Mouse (Mus musculus): ENCODE measurements at regions not wholly inside any gene's neighbourhood (a gene's known extent, or its start where the extent isn't known, plus 50 kb on each side); places are given as distances from the start of the nearest gene placed in this dataset.

DNA sequence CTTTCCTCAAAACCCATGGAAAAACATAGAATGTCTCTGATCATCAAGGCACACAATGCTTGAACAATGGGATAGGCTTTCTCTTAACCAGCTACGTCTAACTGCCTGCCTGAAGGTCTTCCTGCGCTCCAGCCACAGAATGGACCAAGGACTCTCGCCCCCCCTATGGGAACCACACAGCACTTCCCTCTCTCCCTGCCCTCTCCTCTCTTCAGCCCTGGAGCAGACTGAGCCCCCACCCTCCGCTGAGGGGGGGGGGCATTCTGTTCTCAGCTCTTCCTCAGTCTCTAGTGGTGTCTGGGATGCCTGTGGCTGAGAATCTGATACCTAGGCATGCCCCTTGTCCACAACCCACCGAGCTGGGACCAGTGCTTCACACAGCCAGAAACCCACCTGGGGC, 222.3 kb upstream of the Cntn5 start:
- no peak for TF ChIP-seq CTCF (IDR thresholded peaks at IDR 0.05; ENCODE audit: control insufficient read depth, insufficient read depth, insufficient read length)
- TF ChIP-seq USF1 (IDR thresholded peaks at IDR 0.05; ENCODE audit: low read depth): no peak
- TF ChIP-seq CEBPB (IDR thresholded peaks at IDR 0.05; ENCODE audit: low read depth): no peak
